Mouse (Mus musculus): Measurements from ENCODE around the gene Rab4a.

DNA sequence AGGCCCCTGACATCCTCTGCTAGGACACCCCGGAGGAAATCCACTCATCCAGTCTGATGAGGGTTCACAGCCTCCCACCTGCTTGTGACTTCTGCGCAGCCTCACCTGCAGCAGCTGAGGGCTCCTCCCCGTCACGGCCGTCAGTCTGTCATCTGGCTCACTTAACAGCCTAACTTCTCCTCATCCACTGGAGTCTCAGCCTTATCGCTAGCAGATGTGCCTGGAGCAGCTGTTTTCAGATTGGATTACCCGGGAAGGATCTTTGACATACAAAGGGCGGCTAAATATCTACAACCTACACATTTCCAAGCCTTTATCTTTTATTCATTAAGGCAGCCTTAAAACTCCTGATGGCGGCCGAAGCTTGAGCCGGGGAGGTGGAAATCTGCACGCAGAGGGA lies 32.3 kb upstream of the Rab4a start:
- TF ChIP-seq CTCF (IDR thresholded peaks at IDR 0.05; ENCODE audit: insufficient read depth, low read depth, low read length) (no peak), POLR2A (IDR thresholded peaks at IDR 0.05; ENCODE audit: insufficient read depth, low read depth, low read length) (no peak)

All from olfactory bulb, adult 2 months (tissue).